Mouse (Mus musculus) lung, postnatal 0 days (tissue): ENCODE data around the gene Pfkfb3.

Experiments used
- CTCF ChIP-seq: IDR thresholded peaks from 2 replicates; pipeline ENCODE4 v1.5.1; 2016; ENCODE audit warnings: antibody characterized with exemption, mild to moderate bottlenecking
- EP300 ChIP-seq: IDR thresholded peaks from 2 replicates; pipeline ENCODE4 v1.6.1; 2016; ENCODE audit warnings: antibody characterized with exemption, mild to moderate bottlenecking, control low read depth

- TF ChIP-seq CTCF (no peak), EP300 (no peak)
Observed at GRCm38 (mm10) chr2:11512127-11512526, 41.8 kb downstream of the Pfkfb3 start.
